Mouse (Mus musculus) midbrain, embryonic 12.5 days (tissue): ENCODE data around the gene Fbxl7. TPM values are rescaled to one million over a fixed set of nuclear protein-coding genes. Genes with fewer than 3 reads are reported as not detected.
"Not testable (repeated sequence)": the region's sequence is repeated elsewhere in the genome, so short reads cannot be mapped to it uniquely, and the experiment has no call there.

Source experiments
- ATAC-seq: fragments of 200-750 bp; cut with Nextera tagmentation; 2 replicates; pipeline ENCODE4 v1.8.0; 2017; ENCODE audit warnings: low read depth, moderate TSS enrichment, moderate library complexity; ENCODE audit not compliant: low FRiP score
- H3K27ac ChIP-seq: fragments of 300-500 bp; sonication (generic); replicated peaks from 2 replicates; pipeline ENCODE4 v1.5.1; 2016; ENCODE audit warnings: mild to moderate bottlenecking
- H3K27me3 ChIP-seq: fragments of 300-500 bp; sonication (generic); 2 replicates; pipeline ENCODE4 v1.6.1; 2016; ENCODE audit warnings: mild to moderate bottlenecking
- H3K36me3 ChIP-seq: fragments of 300-500 bp; sonication (generic); 2 replicates; pipeline ENCODE4 v1.6.1; 2016
- H3K4me1 ChIP-seq: fragments of 300-500 bp; sonication (generic); 2 replicates; pipeline ENCODE4 v1.6.1; 2016
- H3K4me2 ChIP-seq: fragments of 300-500 bp; sonication (generic); replicated peaks from 2 replicates; pipeline ENCODE4 v1.6.1; 2016; ENCODE audit warnings: mild to moderate bottlenecking, moderate library complexity
- H3K4me3 ChIP-seq: fragments of 300-500 bp; sonication (generic); 2 replicates; pipeline ENCODE4 v1.5.1; 2016; ENCODE audit warnings: mild to moderate bottlenecking
- H3K9ac ChIP-seq: fragments of 300-500 bp; sonication (generic); replicated peaks from 2 replicates; pipeline ENCODE4 v1.6.1; 2016; ENCODE audit warnings: mild to moderate bottlenecking, moderate library complexity
- H3K9me3 ChIP-seq: fragments of 300-500 bp; sonication (generic); 2 replicates; pipeline ENCODE4 v1.6.1; 2016; ENCODE audit warnings: mild to moderate bottlenecking
- WGBS: fragments of 180-500 bp; shearing (Covaris S2); methylation state at CpG from one replicate; pipeline ENCODE4 v1.1.7; 2016; 5-methylcytosine and 5-hydroxymethylcytosine counted together
- polyA plus RNA-seq: library from polyadenylated mRNA; unstranded; fragments of >200 nt; fragmentation: Nextera tagmentation; extraction: Ambion mirVana; gene quantifications from 2 replicates; pipeline ENCODE4 v1.2.1, GENCODE M21; 2016

Gene Fbxl7
- polyA plus RNA-seq, 1 experiment from 2014 or later, result 27.2 TPM

- WGBS, result 97% methylated on average over 6 of the region's 7 CpGs
- not testable (repeated sequence) for H3K9me3 ChIP-seq, H3K4me3 ChIP-seq, H3K27ac ChIP-seq, H3K4me2 ChIP-seq, ATAC-seq, H3K4me1 ChIP-seq, H3K9ac ChIP-seq, H3K27me3 ChIP-seq, H3K36me3 ChIP-seq
These were observed 166.0 kb downstream of the Fbxl7 start for GRCm38 (mm10) chr15:26729341-26729740.

- H3K9me3 ChIP-seq, result no peaks in the 10 kb centered on the region
- no peaks in the 10 kb centered on the region for H3K4me1 ChIP-seq
- H3K4me2 ChIP-seq, result no peak overlapping the region
- no peak overlapping the region for H3K4me3 ChIP-seq
- WGBS, result 60% methylated on average over 5 of the region's 5 CpGs
- H3K36me3 ChIP-seq, result no peaks in the 10 kb centered on the region
- no peak overlapping the region for H3K9ac ChIP-seq
- no peak overlapping the region for H3K27ac ChIP-seq
- no peak for ATAC-seq
- no peaks in the 10 kb centered on the region for H3K27me3 ChIP-seq
These were observed 176.9 kb downstream of the Fbxl7 start for GRCm38 (mm10) chr15:26718390-26719036.

GRCm38 (mm10) chr15:26717952-26718351 lies 177.4 kb downstream of the Fbxl7 start:
- Histone ChIP-seq H3K27me3 (no peaks in the 10 kb centered on the region), H3K4me3 (no peak overlapping the region), H3K9me3 (no peaks in the 10 kb centered on the region), H3K4me2 (no peak overlapping the region), H3K27ac (no peak overlapping the region), H3K9ac (no peak overlapping the region), H3K36me3 (no peaks in the 10 kb centered on the region), H3K4me1 (no peaks in the 10 kb centered on the region)
- ATAC-seq, result 0 out of 2 replicates have a peak, but pooled peaks have one; percentile 19
- WGBS, result 52% methylated on average over 7 of the region's 7 CpGs

- Histone ChIP-seq H3K4me1 (no peaks in the 10 kb centered on the region), H3K36me3 (no peaks in the 10 kb centered on the region), H3K9me3 (no peaks in the 10 kb centered on the region), H3K4me3 (no peak overlapping the region), H3K27me3 (no peaks in the 10 kb centered on the region), H3K27ac (no peak overlapping the region), H3K9ac (no peak overlapping the region), H3K4me2 (no peak overlapping the region)
- no peak for ATAC-seq
- 93% methylated on average over 2 of the region's 2 CpGs for WGBS
These were observed 179.2 kb downstream of the Fbxl7 start for GRCm38 (mm10) chr15:26716181-26716580.

- H3K4me1 ChIP-seq, result no peaks in the 10 kb centered on the region
- WGBS, result 73% methylated on average over 5 of the region's 5 CpGs
- no peaks in the 10 kb centered on the region for H3K36me3 ChIP-seq
- H3K4me3 ChIP-seq, result no peak overlapping the region
- no peak overlapping the region for H3K9ac ChIP-seq
- H3K27me3 ChIP-seq, result no peaks in the 10 kb centered on the region
- no peak overlapping the region for H3K4me2 ChIP-seq
- no peaks in the 10 kb centered on the region for H3K9me3 ChIP-seq
- ATAC-seq, result no peak
- H3K27ac ChIP-seq, result no peak overlapping the region
These were observed 179.7 kb downstream of the Fbxl7 start for GRCm38 (mm10) chr15:26715635-26716034.

GRCm38 (mm10) chr15:26712271-26712670 lies 183.1 kb downstream of the Fbxl7 start:
- 72% methylated on average over 7 of the region's 7 CpGs for WGBS
- no peak for ATAC-seq

GRCm38 (mm10) chr15:26704966-26705365 lies 190.4 kb downstream of the Fbxl7 start:
- H3K9me3 ChIP-seq, result no peaks in the 10 kb centered on the region
- no peak overlapping the region for H3K4me2 ChIP-seq
- no peak overlapping the region for H3K9ac ChIP-seq
- no peaks in the 10 kb centered on the region for H3K4me1 ChIP-seq
- WGBS, result 82% methylated on average over 2 of the region's 2 CpGs
- no peak overlapping the region for H3K27ac ChIP-seq
- H3K36me3 ChIP-seq, result no peaks in the 10 kb centered on the region
- no peak overlapping the region for H3K4me3 ChIP-seq
- ATAC-seq, result no peak
- no peaks in the 10 kb centered on the region for H3K27me3 ChIP-seq

More at GRCm38 (mm10) chr15:26712271-26712670, 183.1 kb downstream of the Fbxl7 start:
- no peaks in the 10 kb centered on the region for H3K36me3 ChIP-seq
- H3K4me1 ChIP-seq, result no peaks in the 10 kb centered on the region
- H3K9ac ChIP-seq, result no peak overlapping the region
- no peak overlapping the region for H3K27ac ChIP-seq
- no peak overlapping the region for H3K4me2 ChIP-seq
- no peak overlapping the region for H3K4me3 ChIP-seq
- no peaks in the 10 kb centered on the region for H3K27me3 ChIP-seq
- no peaks in the 10 kb centered on the region for H3K9me3 ChIP-seq

GRCm38 (mm10) chr15:26703156-26703840 lies 192.1 kb downstream of the Fbxl7 start:
- 90% methylated on average over 6 of the region's 6 CpGs for WGBS
- Histone ChIP-seq H3K9me3 (no peaks in the 10 kb centered on the region), H3K4me1 (no peaks in the 10 kb centered on the region), H3K27me3 (no peaks in the 10 kb centered on the region), H3K9ac (no peak overlapping the region), H3K27ac (no peak overlapping the region), H3K4me3 (no peak overlapping the region), H3K36me3 (no peaks in the 10 kb centered on the region), H3K4me2 (no peak overlapping the region)
- no peak for ATAC-seq

GRCm38 (mm10) chr15:26701949-26702675 lies 193.3 kb downstream of the Fbxl7 start:
- H3K9me3 ChIP-seq, result no peaks in the 10 kb centered on the region
- H3K27ac ChIP-seq, result no peak overlapping the region
- H3K4me1 ChIP-seq, result no peaks in the 10 kb centered on the region
- no peak for ATAC-seq
- 59% methylated on average over 5 of the region's 5 CpGs for WGBS
- H3K27me3 ChIP-seq, result no peaks in the 10 kb centered on the region
- H3K4me3 ChIP-seq, result no peak overlapping the region
- H3K9ac ChIP-seq, result no peak overlapping the region
- no peaks in the 10 kb centered on the region for H3K36me3 ChIP-seq
- H3K4me2 ChIP-seq, result no peak overlapping the region

- no peaks in the 10 kb centered on the region for H3K27me3 ChIP-seq
- H3K9me3 ChIP-seq, result no peaks in the 10 kb centered on the region
- H3K4me1 ChIP-seq, result 0 out of 2 replicates have a peak, but pooled peaks cover 5% of the 10 kb centered on the region
- no peak overlapping the region for H3K9ac ChIP-seq
- no peak overlapping the region for H3K27ac ChIP-seq
- ATAC-seq, result no peak
- no peaks in the 10 kb centered on the region for H3K36me3 ChIP-seq
- H3K4me3 ChIP-seq, result no peak overlapping the region
- no peak overlapping the region for H3K4me2 ChIP-seq
- 87% methylated on average over 3 of the region's 3 CpGs for WGBS
These were observed 202.3 kb downstream of the Fbxl7 start for GRCm38 (mm10) chr15:26693075-26693474.

GRCm38 (mm10) chr15:26688472-26689104 lies 206.8 kb downstream of the Fbxl7 start:
- H3K27ac ChIP-seq, result no peak overlapping the region
- ATAC-seq, result no peak
- H3K4me3 ChIP-seq, result no peak overlapping the region
- no peaks in the 10 kb centered on the region for H3K9me3 ChIP-seq
- H3K27me3 ChIP-seq, result no peaks in the 10 kb centered on the region
- no peak overlapping the region for H3K9ac ChIP-seq
- H3K4me2 ChIP-seq, result no peak overlapping the region
- H3K4me1 ChIP-seq, result 0 out of 2 replicates have a peak, but pooled peaks cover 5% of the 10 kb centered on the region
- H3K36me3 ChIP-seq, result no peaks in the 10 kb centered on the region
- 71% methylated on average over 10 of the region's 10 CpGs for WGBS

GRCm38 (mm10) chr15:26687729-26688128 lies 207.7 kb downstream of the Fbxl7 start:
- Histone ChIP-seq H3K36me3 (no peaks in the 10 kb centered on the region), H3K4me1 (0 out of 2 replicates have a peak, but pooled peaks cover 5% of the 10 kb centered on the region), H3K9ac (no peak overlapping the region), H3K27ac (no peak overlapping the region), H3K4me3 (no peak overlapping the region), H3K9me3 (no peaks in the 10 kb centered on the region), H3K27me3 (no peaks in the 10 kb centered on the region), H3K4me2 (no peak overlapping the region)
- ATAC-seq, result 0 out of 2 replicates have a peak, but pooled peaks have one; percentile 19
- 74% methylated on average over 7 of the region's 7 CpGs for WGBS
